Mouse (Mus musculus) megakaryocyte progenitor cell, adult 5-6 weeks (primary cell): ENCODE data around the gene 9530053A07Rik. TPM values are rescaled to one million over a fixed set of nuclear protein-coding genes. Genes with fewer than 3 reads are reported as not detected.

Experiments used
- ATAC-seq: replicated peaks from 2 replicates; pipeline ENCODE4 v1.8.0; 2016; ENCODE audit warnings: mild to moderate bottlenecking, moderate TSS enrichment, inconsistent platforms; ENCODE audit not compliant: poor library complexity
- total RNA-seq, 2 experiments: library from RNA; stranded (forward) in 1 of 2; stranded (reverse) in 1 of 2; fragments of 157-497, 149-512 nt in 1 of 2; fragments of 200-1000 nt in 1 of 2; gene quantifications; 2 replicates each; pipeline versions ENCODE4 v1.2.3 to v1.2.4; 2015 to 2017

9530053A07Rik gene
- total RNA-seq, 2 experiments from 2014 or later = not detected

GRCm38 (mm10) chr7:28214142-28214541 is 84.9 kb downstream of the 9530053A07Rik start:
- ATAC-seq = peak; percentile 96

Other genes with a start within 250 kb of the 9530053A07Rik start
- gene Zfp974, start 200.0 kb upstream of the 9530053A07Rik start, total RNA-seq (2015) = 0.59 and 2.4 TPM in 2 replicates
- gene Zfp974, start 200.0 kb upstream of the 9530053A07Rik start, total RNA-seq (2017) = 0.58 and 3.3 TPM in 2 replicates
- gene Zfp780b, start 150.3 kb upstream of the 9530053A07Rik start, total RNA-seq (2015) = 12.9 and 17.9 TPM in 2 replicates
- 11.4 and 14.4 TPM in 2 replicates for gene Zfp780b, start 150.3 kb upstream of the 9530053A07Rik start, total RNA-seq (2017)
- gene Zfp850, start 115.4 kb upstream of the 9530053A07Rik start, total RNA-seq (2015) = 6.0 and 7.8 TPM in 2 replicates
- gene Zfp850, start 115.4 kb upstream of the 9530053A07Rik start, total RNA-seq (2017) = 5.4 and 13.1 TPM in 2 replicates
- gene Psmc4, start 79.4 kb upstream of the 9530053A07Rik start, total RNA-seq (2015) = 151 and 170 TPM in 2 replicates
- gene Psmc4, start 79.4 kb upstream of the 9530053A07Rik start, total RNA-seq (2017) = 142 and 166 TPM in 2 replicates
- gene Fcgbp, start 58.2 kb upstream of the 9530053A07Rik start, total RNA-seq (2015) = not detected in 2 replicates
- not detected in 2 replicates for gene Fcgbp, start 58.2 kb upstream of the 9530053A07Rik start, total RNA-seq (2017)
- 164 and 172 TPM in 2 replicates for gene Fbl, start 40.2 kb downstream of the 9530053A07Rik start, total RNA-seq (2015)
- gene Fbl, start 40.2 kb downstream of the 9530053A07Rik start, total RNA-seq (2017) = 207 and 270 TPM in 2 replicates
- gene Dyrk1b, start 50.0 kb downstream of the 9530053A07Rik start, total RNA-seq (2015) = 1.2 and 2.1 TPM in 2 replicates
- 1.1 and 1.2 TPM in 2 replicates for gene Dyrk1b, start 50.0 kb downstream of the 9530053A07Rik start, total RNA-seq (2017)
- 1.9 and 2.9 TPM in 2 replicates for gene Eid2, start 138.4 kb downstream of the 9530053A07Rik start, total RNA-seq (2015)
- 3.5 TPM in 2 replicates for gene Eid2, start 138.4 kb downstream of the 9530053A07Rik start, total RNA-seq (2017)
- gene Eid2b, start 148.3 kb downstream of the 9530053A07Rik start, total RNA-seq (2015) = 3.6 and 4.5 TPM in 2 replicates
- gene Eid2b, start 148.3 kb downstream of the 9530053A07Rik start, total RNA-seq (2017) = 1.6 and 2.7 TPM in 2 replicates
- not detected in 2 replicates for gene Selenov, start 161.7 kb downstream of the 9530053A07Rik start, total RNA-seq (2015)
- gene Selenov, start 161.7 kb downstream of the 9530053A07Rik start, total RNA-seq (2017) = not detected in 2 replicates
- not detected in 2 replicates for gene Dll3, start 172.8 kb downstream of the 9530053A07Rik start, total RNA-seq (2015)
- 0.25 and 0.34 TPM in 2 replicates for gene Dll3, start 172.8 kb downstream of the 9530053A07Rik start, total RNA-seq (2017)
- gene Timm50, start 182.6 kb downstream of the 9530053A07Rik start, total RNA-seq (2015) = 41.2 and 45.2 TPM in 2 replicates
- 37.6 and 51.9 TPM in 2 replicates for gene Timm50, start 182.6 kb downstream of the 9530053A07Rik start, total RNA-seq (2017)
- gene Supt5, start 209.3 kb downstream of the 9530053A07Rik start, total RNA-seq (2015) = 44.5 and 67.5 TPM in 2 replicates
- gene Supt5, start 209.3 kb downstream of the 9530053A07Rik start, total RNA-seq (2017) = 64.6 and 68.9 TPM in 2 replicates
- 3,279 and 3,562 TPM in 2 replicates for gene Rps16, start 221.2 kb downstream of the 9530053A07Rik start, total RNA-seq (2015)
- gene Rps16, start 221.2 kb downstream of the 9530053A07Rik start, total RNA-seq (2017) = 756 and 903 TPM in 2 replicates
- 2.9 and 4.3 TPM in 2 replicates for gene Plekhg2, start 243.1 kb downstream of the 9530053A07Rik start, total RNA-seq (2015)
- 2.0 and 2.1 TPM in 2 replicates for gene Plekhg2, start 243.1 kb downstream of the 9530053A07Rik start, total RNA-seq (2017)